Mouse (Mus musculus) spleen, postnatal 14 days (tissue): ENCODE measurements around the gene Prl8a6.

Experiments used
- DNase-seq, 2 experiments: peaks; one replicate each; pipeline ENCODE4 v3.0.0; 2021 to 2022; ENCODE audit warnings: low spot score in 2 of 2

Gene Prl8a6

DNA sequence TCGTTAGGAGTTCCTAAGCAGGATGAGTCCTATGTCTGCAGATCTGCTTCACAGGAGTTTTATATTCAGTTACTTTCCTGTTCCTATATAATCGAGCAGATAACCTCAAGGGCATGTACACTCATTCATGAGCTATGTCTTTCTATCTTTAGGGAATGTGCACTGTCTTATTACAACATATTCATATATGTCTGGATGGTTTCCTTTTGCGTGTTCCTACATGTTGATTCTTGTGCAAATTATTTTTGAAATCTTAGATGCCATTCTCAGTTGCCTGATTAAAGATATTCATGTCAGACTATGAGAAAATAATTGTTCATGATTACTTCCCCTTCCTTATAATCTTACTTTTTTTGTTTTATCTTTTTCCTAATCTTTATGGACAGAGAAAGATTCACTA is at the start of gene Prl8a6:
Gene Prl8a6 (minus strand): TSS at position 101 of the 400 bp plus-strand sequence.
- DNase-seq: no peak

GRCm38 (mm10) chr13:27433159-27433558 is 5.3 kb downstream of the Prl8a6 start:
- no peak for DNase-seq

GRCm38 (mm10) chr13:27413640-27414039 is 24.8 kb downstream of the Prl8a6 start:
- no peak for DNase-seq

DNA sequence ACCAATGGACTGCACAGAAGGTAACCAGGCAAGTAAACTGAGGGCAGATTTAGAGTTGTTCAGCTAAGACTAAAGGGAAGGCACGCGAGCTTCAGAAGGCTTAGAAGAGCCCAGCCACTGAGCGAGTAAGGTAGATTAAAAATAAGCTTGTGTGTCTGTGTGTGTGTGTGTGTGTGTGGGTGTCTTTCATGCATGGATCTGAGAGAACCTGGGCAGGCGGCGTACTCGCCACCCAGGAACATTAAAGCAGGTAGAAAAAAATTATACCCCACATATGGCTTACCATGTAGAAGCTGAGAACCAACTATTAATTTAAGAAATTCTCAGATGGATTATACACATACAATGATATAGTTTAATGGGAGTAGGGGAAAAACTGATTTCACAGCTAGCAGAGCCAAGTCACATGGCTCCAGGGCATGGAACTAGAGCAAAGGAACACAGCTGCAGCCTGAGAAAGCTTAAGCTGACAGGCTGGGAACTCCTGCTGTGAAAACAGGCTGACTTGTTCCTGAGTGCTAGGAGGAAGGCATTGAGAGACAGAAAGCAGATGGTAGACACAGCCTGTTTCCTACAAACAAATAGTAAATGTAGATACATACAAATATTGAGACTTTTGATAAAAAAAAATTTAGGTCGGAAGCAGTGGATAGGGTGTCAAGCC is 39.3 kb downstream of the Prl8a6 start:
- no peak for DNase-seq

- no peak for DNase-seq
Measured at GRCm38 (mm10) chr13:27390746-27391145, 47.7 kb downstream of the Prl8a6 start, which contains the start of gene Prl2b1. Gene Prl2b1, minus strand, starts transcription at chr13:27390846.
